Mouse (Mus musculus) olfactory bulb, adult 2 months (tissue): ENCODE measurements around the gene Lect2.

Source experiments
- CTCF ChIP-seq: fragments of 200-500 bp; IDR thresholded peaks from 2 replicates; pipeline ENCODE4 v1.5.1; 2012; ENCODE audit warnings: low read depth, mild to moderate bottlenecking, low read length, moderate library complexity; ENCODE audit not compliant: insufficient read depth
- POLR2A ChIP-seq: fragments of 200-500 bp; IDR thresholded peaks from 2 replicates; pipeline ENCODE4 v1.6.1; 2012; ENCODE audit warnings: mild to moderate bottlenecking, low read depth, low read length, moderate library complexity; ENCODE audit not compliant: insufficient read depth

DNA sequence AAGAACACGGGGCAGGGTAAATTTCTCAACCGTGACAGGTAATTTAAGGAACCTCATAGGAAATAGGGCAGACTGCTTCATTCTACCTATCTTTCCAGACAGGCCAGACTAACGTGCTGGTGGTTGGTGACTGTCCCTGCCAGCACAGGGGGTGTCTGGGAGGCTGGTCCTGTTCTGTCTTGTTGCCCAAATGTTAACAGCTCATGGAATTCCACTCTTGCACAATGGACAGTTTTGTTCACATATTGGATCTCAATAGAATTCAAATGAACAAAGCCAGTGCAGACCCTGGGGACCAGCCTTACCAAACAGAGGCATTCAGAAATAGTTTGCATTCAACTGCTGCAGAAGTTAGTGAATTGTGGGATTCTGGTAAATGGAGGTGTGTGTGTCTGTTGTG, 3.3 kb downstream of the Lect2 start:
- no peak for TF ChIP-seq POLR2A
- no peak for TF ChIP-seq CTCF
